Mouse (Mus musculus): Measurements from ENCODE around the gene Hif1an.

The Hif1an gene

GRCm38 (mm10) chr19:44564006-44564405 lies 1.4 kb downstream of the Hif1an start:
- no peak for DNase-seq (ENCODE audit: low read depth)

GRCm38 (mm10) chr19:44567763-44568162 lies 5.1 kb downstream of the Hif1an start:
- no peak for DNase-seq (ENCODE audit: low read depth)

- DNase-seq (ENCODE audit: low read depth), result no peak
Observed at GRCm38 (mm10) chr19:44576275-44576674, 13.6 kb downstream of the Hif1an start.

GRCm38 (mm10) chr19:44578038-44578437 lies 15.4 kb downstream of the Hif1an start:
- DNase-seq (ENCODE audit: low read depth), result no peak

GRCm38 (mm10) chr19:44582103-44582502 lies 19.5 kb downstream of the Hif1an start:
- DNase-seq (ENCODE audit: low read depth), result no peak

GRCm38 (mm10) chr19:44582638-44583309 lies 20.1 kb downstream of the Hif1an start:
- DNase-seq (ENCODE audit: low read depth), result peak; percentile 96

- DNase-seq (ENCODE audit: low read depth), result no peak
Observed at GRCm38 (mm10) chr19:44588036-44588435, 25.4 kb downstream of the Hif1an start.

- no peak for DNase-seq (ENCODE audit: low read depth)
Observed at GRCm38 (mm10) chr19:44589591-44590223, 27.1 kb downstream of the Hif1an start.

GRCm38 (mm10) chr19:44590992-44591391 lies 28.3 kb downstream of the Hif1an start:
- DNase-seq (ENCODE audit: low read depth), result no peak

GRCm38 (mm10) chr19:44591638-44592037 lies 29.0 kb downstream of the Hif1an start:
- no peak for DNase-seq (ENCODE audit: low read depth)

- no peak for DNase-seq (ENCODE audit: low read depth)
Observed at GRCm38 (mm10) chr19:44594180-44594579, 31.5 kb downstream of the Hif1an start.

- DNase-seq (ENCODE audit: low read depth), result peak; percentile 19
Observed at GRCm38 (mm10) chr19:44618166-44618565, 55.5 kb downstream of the Hif1an start.
